Mouse (Mus musculus): ENCODE measurements around the gene Fthl17d. TPM values are rescaled to one million over a fixed set of nuclear protein-coding genes. Genes with fewer than 3 reads are reported as not detected.
"Not testable (repeated sequence)": the region's sequence is repeated elsewhere in the genome, so short reads cannot be mapped to it uniquely, and the experiment has no call there.

Fthl17d gene
- polyA plus RNA-seq, 2 experiments = not detected

- H3K27ac ChIP-seq; H3K9me3 ChIP-seq (ENCODE audit: control insufficient read depth, low read length); H3K9ac ChIP-seq (replicated peaks); H3K4me2 ChIP-seq (ENCODE audit: low read depth); DNase-seq (ENCODE audit: low read depth in 3 of 3, low spot score in 3 of 3); H3K36me3 ChIP-seq (replicated peaks; ENCODE audit: control insufficient read depth, insufficient read depth, low read depth); H3K27me3 ChIP-seq (ENCODE audit: control insufficient read depth, insufficient read depth, low read length); H3K4me3 ChIP-seq (ENCODE audit: insufficient read depth in 1 of 2, low read depth in 2 of 2, low read length in 2 of 2); H3K4me1 ChIP-seq (replicated peaks; ENCODE audit: control insufficient read depth in 2 of 2, insufficient read depth in 2 of 2, low read length in 1 of 2); ATAC-seq (ENCODE audit: insufficient read depth): not testable (repeated sequence)
- 26% methylated on average over 4 of the region's 4 CpGs for WGBS (ENCODE audit: insufficient replicate concordance)
- peak; percentile 33 for TF ChIP-seq CTCF (IDR thresholded peaks at IDR 0.05; ENCODE audit: low read depth)
Measured at GRCm38 (mm10) chrX:8964618-8965017, 21.9 kb downstream of the Fthl17d start.

GRCm38 (mm10) chrX:8962875-8963274 lies 23.7 kb downstream of the Fthl17d start, which contains the start of gene Fthl17b:
Gene Fthl17b (minus strand): TSS chrX:8962975.
- H3K27me3 ChIP-seq (ENCODE audit: control insufficient read depth, insufficient read depth, low read length); ATAC-seq (ENCODE audit: insufficient read depth); H3K4me2 ChIP-seq (ENCODE audit: low read depth); H3K4me3 ChIP-seq (ENCODE audit: insufficient read depth in 1 of 2, low read depth in 2 of 2, low read length in 2 of 2); H3K27ac ChIP-seq; H3K4me1 ChIP-seq (replicated peaks; ENCODE audit: control insufficient read depth in 2 of 2, insufficient read depth in 2 of 2, low read length in 1 of 2); DNase-seq (ENCODE audit: low read depth in 3 of 3, low spot score in 3 of 3); H3K36me3 ChIP-seq (replicated peaks; ENCODE audit: control insufficient read depth, insufficient read depth, low read depth); H3K9me3 ChIP-seq (ENCODE audit: control insufficient read depth, low read length); H3K9ac ChIP-seq (replicated peaks): not testable (repeated sequence)
- 85% methylated on average over 4 of the region's 11 CpGs for WGBS (ENCODE audit: insufficient replicate concordance)

GRCm38 (mm10) chrX:8948130-8948805 lies 38.3 kb downstream of the Fthl17d start:
- H3K36me3 ChIP-seq (replicated peaks; ENCODE audit: control insufficient read depth, insufficient read depth, low read depth); H3K27me3 ChIP-seq (ENCODE audit: control insufficient read depth, insufficient read depth, low read length); H3K27ac ChIP-seq; ATAC-seq (ENCODE audit: insufficient read depth); H3K9ac ChIP-seq (replicated peaks); H3K4me2 ChIP-seq (ENCODE audit: low read depth); H3K9me3 ChIP-seq (ENCODE audit: control insufficient read depth, low read length); H3K4me3 ChIP-seq (ENCODE audit: insufficient read depth in 1 of 2, low read depth in 2 of 2, low read length in 2 of 2); H3K4me1 ChIP-seq (replicated peaks; ENCODE audit: control insufficient read depth in 2 of 2, insufficient read depth in 2 of 2, low read length in 1 of 2): not testable (repeated sequence)
- 10% methylated on average over 7 of the region's 7 CpGs for WGBS (ENCODE audit: insufficient replicate concordance)
- TF ChIP-seq CTCF (IDR thresholded peaks at IDR 0.05; ENCODE audit: low read depth) = peak; percentile 65
- peak in 2 of 3 experiments; percentile 1 to 3 for DNase-seq (ENCODE audit: low read depth in 3 of 3, low spot score in 3 of 3)

- DNase-seq (ENCODE audit: low read depth in 3 of 3, low spot score in 3 of 3) (no peak), ATAC-seq (ENCODE audit: insufficient read depth) (no peak)
- TF ChIP-seq CTCF (IDR thresholded peaks at IDR 0.05; ENCODE audit: low read depth) (no peak), EP300 (IDR thresholded peaks at IDR 0.05; ENCODE audit: low read depth) (no peak)
- WGBS (ENCODE audit: insufficient replicate concordance) = 67% methylated on average over 8 of the region's 8 CpGs
- Histone ChIP-seq H3K9ac (replicated peaks) (no peak overlapping the region), H3K4me3 (ENCODE audit: insufficient read depth in 1 of 2, low read depth in 2 of 2, low read length in 2 of 2) (no peak overlapping the region), H3K27me3 (ENCODE audit: control insufficient read depth, insufficient read depth, low read length) (no peaks in the 10 kb centered on the region), H3K4me2 (ENCODE audit: low read depth) (no peak overlapping the region), H3K9me3 (ENCODE audit: control insufficient read depth, low read length) (no peaks in the 10 kb centered on the region), H3K36me3 (replicated peaks; ENCODE audit: control insufficient read depth, insufficient read depth, low read depth) (no peaks in the 10 kb centered on the region), H3K27ac (no peak overlapping the region), H3K4me1 (replicated peaks; ENCODE audit: control insufficient read depth in 2 of 2, insufficient read depth in 2 of 2, low read length in 1 of 2) (no peaks in the 10 kb centered on the region)
Measured at GRCm38 (mm10) chrX:8944041-8944440, 42.5 kb downstream of the Fthl17d start.

Other genes starting within 250 kb of the Fthl17d start
- gene Ssx9, start 238.3 kb downstream of the Fthl17d start, polyA plus RNA-seq (2012; rRNA removed) = not detected in 2 replicates
- not detected in 2 replicates for gene Ssx9, start 238.3 kb downstream of the Fthl17d start, polyA plus RNA-seq (2014; fragmentation: Nextera tagmentation; extraction: Ambion mirVana)
- not detected in 2 replicates for gene Ssxb5, start 183.1 kb downstream of the Fthl17d start, polyA plus RNA-seq (2012; rRNA removed)
- gene Ssxb5, start 183.1 kb downstream of the Fthl17d start, polyA plus RNA-seq (2014; fragmentation: Nextera tagmentation; extraction: Ambion mirVana) = not detected in 2 replicates
- gene Gm6592, start 142.8 kb downstream of the Fthl17d start, polyA plus RNA-seq (2012; rRNA removed) = not detected in 2 replicates
- gene Gm6592, start 142.8 kb downstream of the Fthl17d start, polyA plus RNA-seq (2014; fragmentation: Nextera tagmentation; extraction: Ambion mirVana) = not detected in 2 replicates
- gene Gm5751, start 112.5 kb downstream of the Fthl17d start, polyA plus RNA-seq (2012; rRNA removed) = not detected in 2 replicates
- not detected in 2 replicates for gene Gm5751, start 112.5 kb downstream of the Fthl17d start, polyA plus RNA-seq (2014; fragmentation: Nextera tagmentation; extraction: Ambion mirVana)
- gene B630019K06Rik, start 94.4 kb downstream of the Fthl17d start, polyA plus RNA-seq (2012; rRNA removed) = 0.11 and 0.12 TPM in 2 replicates
- gene B630019K06Rik, start 94.4 kb downstream of the Fthl17d start, polyA plus RNA-seq (2014; fragmentation: Nextera tagmentation; extraction: Ambion mirVana) = 0.06 and 0.13 TPM in 2 replicates
- not detected in 2 replicates for gene Fthl17b, start 23.8 kb downstream of the Fthl17d start, polyA plus RNA-seq (2012; rRNA removed)
- gene Fthl17b, start 23.8 kb downstream of the Fthl17d start, polyA plus RNA-seq (2014; fragmentation: Nextera tagmentation; extraction: Ambion mirVana) = not detected in 2 replicates
- gene Fthl17c, start 10.2 kb downstream of the Fthl17d start, polyA plus RNA-seq (2012; rRNA removed) = not detected in 2 replicates
- not detected in 2 replicates for gene Fthl17c, start 10.2 kb downstream of the Fthl17d start, polyA plus RNA-seq (2014; fragmentation: Nextera tagmentation; extraction: Ambion mirVana)
- not detected in 2 replicates for gene Fthl17e, start 46.7 kb upstream of the Fthl17d start, polyA plus RNA-seq (2012; rRNA removed)
- not detected in 2 replicates for gene Fthl17e, start 46.7 kb upstream of the Fthl17d start, polyA plus RNA-seq (2014; fragmentation: Nextera tagmentation; extraction: Ambion mirVana)
- not detected in 2 replicates for gene Fthl17f, start 76.3 kb upstream of the Fthl17d start, polyA plus RNA-seq (2012; rRNA removed)
- gene Fthl17f, start 76.3 kb upstream of the Fthl17d start, polyA plus RNA-seq (2014; fragmentation: Nextera tagmentation; extraction: Ambion mirVana) = not detected in 2 replicates
- not detected in 2 replicates for gene 4930402K13Rik, start 117.8 kb upstream of the Fthl17d start, polyA plus RNA-seq (2012; rRNA removed)
- not detected in 2 replicates for gene 4930402K13Rik, start 117.8 kb upstream of the Fthl17d start, polyA plus RNA-seq (2014; fragmentation: Nextera tagmentation; extraction: Ambion mirVana)
- gene Lancl3, start 213.1 kb upstream of the Fthl17d start, polyA plus RNA-seq (2012; rRNA removed) = 0.02 and 0.08 TPM in 2 replicates
- gene Lancl3, start 213.1 kb upstream of the Fthl17d start, polyA plus RNA-seq (2014; fragmentation: Nextera tagmentation; extraction: Ambion mirVana) = 0.13 and 0.20 TPM in 2 replicates

Measured in liver, embryonic 14.5 days (tissue).